Mouse (Mus musculus) stomach, postnatal 0 days (tissue): Measurements from ENCODE around the gene Rrp36. TPM values are rescaled to one million over a fixed set of nuclear protein-coding genes. Genes with fewer than 3 reads are reported as not detected.
A peak's percentile ranks its signal among the peaks of the same experiment; 100 is the strongest.

ENCODE experiments used
- ATAC-seq: fragments of 200-750 bp; cut with Nextera tagmentation; 2 replicates; pipeline ENCODE4 v1.8.0; 2017; ENCODE audit not compliant: low FRiP score, low TSS enrichment
- DNase-seq: peaks from one replicate; pipeline ENCODE4 v3.0.0-alpha.2; 2016; ENCODE audit warnings: low spot score
- H3K27ac ChIP-seq: fragments of 300-500 bp; sonication (generic); replicated peaks from 2 replicates; pipeline ENCODE4 v1.5.1; 2014; ENCODE audit warnings: mild to moderate bottlenecking, control low read depth
- H3K27me3 ChIP-seq: fragments of 300-500 bp; sonication (generic); 2 replicates; pipeline ENCODE4 v1.6.1; 2014; ENCODE audit warnings: low read length; ENCODE audit not compliant: control insufficient read depth, insufficient read depth
- H3K36me3 ChIP-seq: fragments of 300-500 bp; sonication (generic); 2 replicates; pipeline ENCODE4 v1.6.1; 2014; ENCODE audit warnings: low read length, mixed read lengths; ENCODE audit not compliant: control insufficient read depth, insufficient read depth
- H3K4me1 ChIP-seq: fragments of 300-500 bp; sonication (generic); replicated peaks from 2 replicates; pipeline ENCODE4 v1.6.1; 2014; ENCODE audit warnings: antibody characterized with exemption; ENCODE audit not compliant: control insufficient read depth, insufficient read depth
- H3K4me2 ChIP-seq: fragments of 300-500 bp; sonication (generic); replicated peaks from 2 replicates; pipeline ENCODE4 v1.6.1; 2014; ENCODE audit warnings: low read depth, mild to moderate bottlenecking, control low read depth, moderate library complexity
- H3K4me3 ChIP-seq: fragments of 300-500 bp; sonication (generic); 2 replicates; pipeline ENCODE4 v1.5.1; 2014; ENCODE audit warnings: low read depth, low read length, control low read depth
- H3K9ac ChIP-seq: fragments of 300-500 bp; sonication (generic); 2 replicates; pipeline ENCODE4 v1.6.1; 2014; ENCODE audit warnings: mild to moderate bottlenecking, low read length, control low read depth, mixed read lengths
- H3K9me3 ChIP-seq: fragments of 300-500 bp; sonication (generic); 2 replicates; pipeline ENCODE4 v1.6.1; 2016; ENCODE audit warnings: low read length; ENCODE audit not compliant: control insufficient read depth
- CTCF ChIP-seq: IDR thresholded peaks from 2 replicates; pipeline ENCODE4 v1.5.1; 2016; ENCODE audit warnings: antibody characterized with exemption, low read depth, mild to moderate bottlenecking, moderate library complexity
- EP300 ChIP-seq: optimal IDR thresholded peaks from 2 replicates; pipeline ENCODE3; 2016; ENCODE audit warnings: antibody characterized with exemption
- WGBS: fragments of 180-500 bp; shearing (Covaris S2); extraction: QIAGEN DNeasy Blood & Tissue Kit; methylation state at CpG from one replicate; pipeline ENCODE4 v1.1.7; 2014; 5-methylcytosine and 5-hydroxymethylcytosine counted together
- polyA plus RNA-seq: library from polyadenylated mRNA; unstranded; fragments of >200 nt; fragmentation: Nextera tagmentation; extraction: Ambion mirVana; gene quantifications from 2 replicates; pipeline ENCODE4 v1.2.1, GENCODE M21; 2015

The Rrp36 gene
- polyA plus RNA-seq, 1 experiment from 2014 or later = 38.1 TPM

GRCm38 (mm10) chr17:46617799-46618198 lies 56.4 kb downstream of the Rrp36 start:
- WGBS = 47% methylated on average over 12 of the region's 12 CpGs
- Histone ChIP-seq H3K27me3 (no peaks in the 10 kb centered on the region), H3K4me1 (peaks cover 22% of the 10 kb centered on the region), H3K9me3 (no peaks in the 10 kb centered on the region), H3K4me3 (no peak overlapping the region), H3K9ac (no peak overlapping the region), H3K27ac (peak overlapping the region; percentile 93), H3K36me3 (no peaks in the 10 kb centered on the region), H3K4me2 (peak overlapping the region; percentile 30)
- DNase-seq (no peak), ATAC-seq (no peak)
- TF ChIP-seq CTCF (no peak), EP300 (no peak)

Other genes with a start within 250 kb of the Rrp36 start
- gene Crip3, start 245.4 kb downstream of the Rrp36 start, polyA plus RNA-seq = 0.23 and 0.24 TPM in 2 replicates
- gene Slc22a7, start 235.9 kb downstream of the Rrp36 start, polyA plus RNA-seq = not detected in 2 replicates
- 0.13 and 0.15 TPM in 2 replicates for gene Ttbk1, start 186.7 kb downstream of the Rrp36 start, polyA plus RNA-seq
- gene Dnph1, start 177.6 kb downstream of the Rrp36 start, polyA plus RNA-seq = 23.8 and 24.7 TPM in 2 replicates
- 1.9 and 2.6 TPM in 2 replicates for gene Cul9, start 128.0 kb downstream of the Rrp36 start, polyA plus RNA-seq
- gene Srf, start 118.2 kb downstream of the Rrp36 start, polyA plus RNA-seq = 3.7 and 4.3 TPM in 2 replicates
- 29.4 and 32.1 TPM in 2 replicates for gene Ptk7, start 44.8 kb downstream of the Rrp36 start, polyA plus RNA-seq
- gene Klc4, start 28.3 kb downstream of the Rrp36 start, polyA plus RNA-seq = 34.5 and 34.8 TPM in 2 replicates
- 96.4 and 98.8 TPM in 2 replicates for gene Mrpl2, start 28.1 kb downstream of the Rrp36 start, polyA plus RNA-seq
- 12.9 and 14.0 TPM in 2 replicates for gene Cul7, start 24.0 kb downstream of the Rrp36 start, polyA plus RNA-seq
- gene Mea1, start 4.4 kb upstream of the Rrp36 start, polyA plus RNA-seq = 142 and 146 TPM in 2 replicates
- 73.7 and 75.0 TPM in 2 replicates for gene Klhdc3, start 6.6 kb upstream of the Rrp36 start, polyA plus RNA-seq
- gene Ppp2r5d, start 30.8 kb upstream of the Rrp36 start, polyA plus RNA-seq = 27.2 and 30.3 TPM in 2 replicates
- gene Pex6, start 37.1 kb upstream of the Rrp36 start, polyA plus RNA-seq = 9.8 and 11.8 TPM in 2 replicates
- 2.1 and 3.1 TPM in 2 replicates for gene Gnmt, start 54.8 kb upstream of the Rrp36 start, polyA plus RNA-seq
- 39.0 and 39.9 TPM in 2 replicates for gene Cnpy3, start 77.9 kb upstream of the Rrp36 start, polyA plus RNA-seq
- gene Ptcra, start 89.4 kb upstream of the Rrp36 start, polyA plus RNA-seq = 0.50 TPM in 2 replicates
- gene 2310039H08Rik, start 98.3 kb upstream of the Rrp36 start, polyA plus RNA-seq = 113 and 117 TPM in 2 replicates
- gene Rpl7l1, start 108.3 kb upstream of the Rrp36 start, polyA plus RNA-seq = 93.7 and 95.0 TPM in 2 replicates
- gene Bicral, start 184.1 kb upstream of the Rrp36 start, polyA plus RNA-seq = 2.3 and 2.8 TPM in 2 replicates
- gene Tbcc, start 216.3 kb upstream of the Rrp36 start, polyA plus RNA-seq = 42.2 and 45.5 TPM in 2 replicates
- not detected in 2 replicates for gene Prph2, start 236.1 kb upstream of the Rrp36 start, polyA plus RNA-seq